Mouse (Mus musculus): ENCODE data around the gene Zfp507.

Zfp507 gene

DNA sequence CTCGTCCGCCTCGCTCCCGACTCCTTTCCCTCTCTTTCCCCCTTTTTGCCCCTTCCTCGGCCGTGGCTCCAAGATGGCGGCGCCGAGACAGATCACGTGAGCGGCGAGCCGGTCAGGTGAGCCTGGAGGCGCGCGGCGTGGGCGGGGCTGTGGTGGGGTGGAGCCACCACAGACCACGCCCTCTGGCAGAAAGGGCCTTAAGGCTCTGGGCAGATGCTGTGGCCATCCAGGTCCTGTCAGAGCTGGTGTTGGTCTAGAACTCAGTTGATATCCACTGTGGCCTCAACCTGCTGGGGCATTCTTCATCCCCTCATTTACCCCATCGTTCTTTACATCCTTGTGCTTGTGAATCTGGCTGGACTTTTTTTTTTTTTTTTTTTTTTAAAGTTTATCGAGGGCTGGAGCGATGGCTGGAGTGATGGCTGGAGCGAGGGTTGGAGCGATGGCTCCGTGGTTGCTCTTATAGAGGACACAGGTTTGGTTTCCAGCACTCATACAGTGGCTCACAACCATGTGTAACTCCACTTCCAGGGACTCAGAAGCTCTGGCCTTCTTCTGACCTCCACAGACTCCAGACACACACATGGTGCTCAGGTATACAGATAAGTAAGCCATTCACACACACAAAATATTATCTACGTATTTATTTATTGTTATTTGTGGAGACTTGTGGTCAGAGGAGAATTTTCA, at the start of gene Zfp507:
Gene Zfp507, minus strand, starts transcription at position 98 of the 690 bp plus-strand sequence.
- DNase-seq: peak; percentile 90 to 96

- DNase-seq: no peak
These were observed 47.6 kb upstream of the Zfp507 start for GRCm38 (mm10) chr7:35850426-35850825.

GRCm38 (mm10) chr7:35848526-35848925, 45.7 kb upstream of the Zfp507 start:
- DNase-seq: no peak

DNA sequence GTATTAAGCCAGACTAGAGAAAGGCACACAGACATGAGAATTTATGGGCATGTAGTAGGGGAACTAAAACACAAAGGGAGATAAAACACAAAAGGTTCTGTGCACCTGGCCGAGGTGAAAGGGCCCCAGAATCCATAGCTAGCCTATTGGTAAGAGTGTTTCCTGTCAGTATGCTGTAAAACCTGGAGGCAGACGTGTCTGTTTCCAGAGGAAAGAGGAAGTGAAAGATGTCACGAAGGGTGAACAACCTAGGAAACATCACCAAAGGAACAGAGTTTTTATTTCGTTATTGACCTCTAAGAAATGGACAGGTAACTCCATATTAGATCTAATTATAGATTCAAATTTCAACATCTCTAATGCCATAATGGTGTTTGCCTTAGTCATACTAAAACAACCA, 37.7 kb upstream of the Zfp507 start:
- no peak for DNase-seq

DNA sequence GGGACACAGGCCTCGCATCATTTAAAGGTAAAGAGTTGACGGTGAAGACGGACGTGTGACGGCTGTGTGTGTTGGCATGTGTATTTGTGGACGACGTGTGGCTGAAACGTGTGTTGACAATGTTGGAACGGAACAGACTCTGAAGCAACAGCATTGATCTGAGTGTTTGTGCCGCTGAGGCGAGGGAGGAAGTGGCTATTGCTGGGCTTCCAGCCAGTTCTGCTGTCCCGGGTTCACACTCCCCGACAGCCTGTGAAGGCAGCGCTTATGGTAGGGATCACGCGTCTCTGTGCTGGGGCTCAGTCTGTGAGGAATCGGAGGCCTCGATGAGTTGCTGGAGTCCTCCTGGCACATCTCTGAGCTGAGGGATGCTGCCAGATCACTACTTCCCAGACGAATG, 34.0 kb upstream of the Zfp507 start:
- no peak for DNase-seq

DNA sequence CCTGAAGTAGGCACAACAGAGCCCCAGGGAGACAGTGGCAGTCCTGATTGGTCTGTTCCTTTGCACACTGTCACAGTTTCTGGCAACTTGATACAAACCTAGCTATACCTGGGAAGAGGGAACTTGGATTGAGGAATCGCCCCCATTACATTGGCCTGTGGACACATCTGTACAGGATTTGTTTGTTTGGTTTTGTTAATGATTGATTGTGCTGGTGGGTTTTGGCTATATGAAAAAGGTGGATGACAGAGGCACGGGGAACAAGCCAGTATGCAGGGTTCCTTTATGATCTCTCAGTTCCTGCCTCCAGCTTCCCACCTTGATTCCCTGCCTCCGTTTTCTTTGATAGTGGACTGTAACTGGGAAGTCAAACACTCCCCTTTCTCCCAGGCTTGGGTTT, 33.6 kb upstream of the Zfp507 start:
- DNase-seq: no peak

- no peak for DNase-seq
These were observed 27.3 kb upstream of the Zfp507 start for GRCm38 (mm10) chr7:35830119-35830518.

DNA sequence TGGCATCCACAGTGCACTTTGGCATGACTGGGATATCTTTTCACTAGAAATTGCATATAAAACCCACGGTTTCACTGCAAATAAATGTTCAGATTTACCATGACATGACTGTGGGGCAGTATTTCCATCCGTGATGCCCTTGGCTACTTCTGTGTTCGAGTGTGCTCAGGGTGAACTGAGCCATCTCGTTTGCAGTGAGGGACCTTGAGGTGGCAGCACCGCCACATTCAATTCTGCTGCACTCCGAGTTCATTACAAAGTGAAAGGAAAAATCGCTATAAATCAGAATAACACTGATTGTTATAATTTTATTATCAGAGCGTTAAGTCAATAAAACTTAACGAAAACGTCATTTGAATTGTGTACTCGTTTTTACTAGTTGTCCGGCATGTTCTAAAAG, 21.1 kb upstream of the Zfp507 start:
- no peak for DNase-seq

DNA sequence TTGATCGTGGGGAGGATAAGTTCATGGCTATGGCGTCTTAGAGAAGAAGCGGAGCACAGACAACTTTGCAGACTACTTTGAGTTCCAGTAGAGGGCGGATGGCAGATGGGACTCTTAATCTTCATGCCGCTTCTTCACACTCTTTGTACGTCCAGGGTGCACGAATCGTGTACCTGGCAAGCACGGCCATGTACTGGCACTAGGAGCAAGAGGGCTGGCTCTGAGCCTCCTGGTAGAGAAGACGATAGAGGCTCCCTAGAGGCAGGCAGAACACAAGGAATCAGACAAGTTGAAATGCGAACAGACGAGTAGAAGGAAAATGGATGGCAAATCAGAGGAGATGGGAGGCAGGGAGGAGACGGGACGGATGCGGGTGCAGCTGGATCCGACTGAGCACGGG, 19.5 kb upstream of the Zfp507 start:
- no peak for DNase-seq

DNA sequence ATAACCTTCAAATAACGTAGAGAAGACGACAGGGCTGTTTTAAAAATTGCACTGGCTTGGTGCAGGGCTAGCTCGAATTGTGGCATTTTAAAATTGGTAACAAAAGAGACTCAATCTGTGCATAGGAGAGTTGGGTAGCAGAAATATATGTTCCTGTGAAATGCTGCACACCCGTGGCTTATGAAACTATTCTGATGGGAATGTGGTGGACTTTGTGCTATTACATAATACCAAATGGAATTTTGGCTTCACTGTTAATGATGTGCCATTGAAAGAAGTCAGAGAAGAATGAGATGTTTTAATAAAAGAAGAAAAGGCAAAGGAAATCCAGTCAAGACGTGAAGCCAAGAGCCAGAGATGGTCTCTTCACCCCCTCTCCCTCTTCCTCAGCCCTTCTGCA, 18.6 kb upstream of the Zfp507 start:
- DNase-seq: no peak

GRCm38 (mm10) chr7:35819486-35819885, 16.7 kb upstream of the Zfp507 start:
- no peak for DNase-seq

DNA sequence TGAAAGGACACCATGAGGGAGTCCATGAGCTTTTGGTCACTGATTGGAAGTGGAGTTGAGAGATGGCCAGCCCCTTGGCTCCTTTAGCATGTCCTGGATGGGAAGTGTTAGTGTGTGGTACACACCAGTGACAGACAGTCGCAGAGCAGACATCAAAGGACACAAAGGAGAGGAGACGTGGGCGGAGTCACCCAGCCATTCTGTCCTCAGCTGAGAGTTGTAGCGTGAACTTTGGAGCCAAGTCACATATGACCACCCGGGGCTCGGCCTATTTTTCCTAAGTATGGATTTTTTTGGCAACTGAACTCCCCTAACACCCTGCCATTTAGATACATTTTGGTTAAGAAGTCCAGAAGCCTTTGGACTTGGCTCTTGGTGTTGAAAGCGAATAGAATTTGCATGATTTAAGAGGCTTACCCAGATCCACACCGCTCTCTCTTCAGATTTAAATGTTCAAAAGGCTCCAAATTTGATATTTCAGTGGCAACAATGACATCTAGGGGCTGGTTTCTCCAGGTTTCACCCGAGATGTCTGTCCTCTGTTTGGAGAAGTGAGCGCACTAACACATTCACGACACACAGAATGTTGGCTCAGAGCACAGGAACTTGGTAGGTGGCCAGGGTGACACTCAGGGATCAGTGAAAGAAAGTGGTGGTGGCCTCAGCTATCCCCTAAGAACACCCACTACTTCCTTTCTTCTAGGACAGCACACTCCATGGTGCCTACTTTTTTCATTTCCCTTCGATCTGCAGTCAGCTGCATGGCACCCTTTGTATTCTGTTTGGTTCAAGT, 12.2 kb upstream of the Zfp507 start:
- no peak for DNase-seq

- no peak for DNase-seq
These were observed 10.5 kb upstream of the Zfp507 start for GRCm38 (mm10) chr7:35813306-35813705.

DNA sequence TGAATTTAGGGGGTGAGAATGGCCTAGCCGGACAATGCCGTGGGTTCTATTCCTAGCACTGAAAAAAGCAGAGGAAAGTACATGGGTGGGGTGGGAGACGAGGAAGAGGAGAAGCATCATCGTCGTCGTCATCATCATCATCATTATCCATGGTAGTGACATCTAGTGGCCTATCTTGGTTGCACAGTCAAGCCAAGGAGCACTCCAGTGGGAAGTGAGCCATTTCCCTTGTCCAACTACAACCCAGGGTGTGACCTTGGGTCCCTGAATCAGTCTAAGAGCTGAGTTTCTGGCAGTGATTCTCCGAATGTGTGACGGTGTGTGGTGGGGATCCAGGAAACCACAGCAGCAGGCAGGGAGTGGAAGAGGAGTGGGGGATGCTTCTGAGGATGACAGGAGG, 7.9 kb upstream of the Zfp507 start:
- DNase-seq: no peak

DNA sequence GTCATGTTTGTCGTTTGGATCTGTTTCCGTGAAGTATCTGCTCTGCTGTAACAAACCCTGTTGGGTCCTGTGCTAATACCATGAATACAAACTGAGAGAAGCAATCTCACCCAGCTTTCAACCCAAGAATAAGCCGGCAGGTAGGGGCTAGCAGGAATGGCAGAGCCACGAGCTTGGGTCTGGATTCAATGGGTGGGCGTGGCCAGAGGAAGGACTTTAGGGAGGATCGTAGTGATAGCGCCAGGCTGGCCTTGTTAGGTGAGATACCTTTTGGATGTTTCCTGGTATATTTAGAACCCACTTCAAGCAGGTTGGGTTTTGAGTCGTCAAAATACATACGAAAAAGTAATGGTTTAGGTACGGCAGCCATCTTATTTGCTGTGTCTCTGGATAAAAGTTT, 1.4 kb upstream of the Zfp507 start:
- no peak for DNase-seq

- DNase-seq: no peak
These were observed 450 bp downstream of the Zfp507 start for GRCm38 (mm10) chr7:35802201-35802905.

GRCm38 (mm10) chr7:35796123-35796522, 6.7 kb downstream of the Zfp507 start:
- DNase-seq: no peak

- DNase-seq: no peak
These were observed 8.6 kb downstream of the Zfp507 start for GRCm38 (mm10) chr7:35794145-35794664.

DNA sequence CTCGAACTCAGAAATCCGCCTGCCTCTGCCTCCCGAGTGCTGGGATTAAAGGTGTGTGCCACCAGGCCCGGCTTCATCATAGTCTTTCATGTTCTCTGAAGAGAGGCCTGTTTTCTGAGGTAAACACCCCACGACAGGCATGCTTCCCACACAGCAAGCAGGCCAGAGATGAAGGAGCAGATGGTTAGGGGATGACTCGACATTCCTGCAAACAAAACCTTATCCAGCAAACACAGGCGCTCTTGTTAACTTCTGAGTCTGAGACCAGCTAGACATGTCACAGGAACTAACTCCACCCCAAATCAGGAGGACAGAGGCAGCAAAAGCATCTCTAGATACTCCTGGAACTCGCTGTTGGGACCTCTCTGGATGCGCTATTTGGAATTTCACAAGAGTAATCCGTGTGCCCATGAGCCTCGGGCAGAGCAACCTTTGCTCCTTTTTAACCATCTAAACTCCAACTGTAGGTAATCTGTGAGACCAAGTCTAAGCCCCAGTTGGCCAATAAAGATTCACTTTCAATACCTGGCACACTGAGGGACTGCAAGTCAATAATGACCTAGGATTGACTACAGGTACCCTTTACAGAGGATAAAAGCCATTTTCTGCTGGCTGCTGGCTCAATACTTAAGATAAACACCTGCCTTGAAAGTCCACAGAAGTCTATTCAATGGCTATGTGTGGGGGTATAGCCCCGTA, 10.5 kb downstream of the Zfp507 start:
- DNase-seq: no peak

DNA sequence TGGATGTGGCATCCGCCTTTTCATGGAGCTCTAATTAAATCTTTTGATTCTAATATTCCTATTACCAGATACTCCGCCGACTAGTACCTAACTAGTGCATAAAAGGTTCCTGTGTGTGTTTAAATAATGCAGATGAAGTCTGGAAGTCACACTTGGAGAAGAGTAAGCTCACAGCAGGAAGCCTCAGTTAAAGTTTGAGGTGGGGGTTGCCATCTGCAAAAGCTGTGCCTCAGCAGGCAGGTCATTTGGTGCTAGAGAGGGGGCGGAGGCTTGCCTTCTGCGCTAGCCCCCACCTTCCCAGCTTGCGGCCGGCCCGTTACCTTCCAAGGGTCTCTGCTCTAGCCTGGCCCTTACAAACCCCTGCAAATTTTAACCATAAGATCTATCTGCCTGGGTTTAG, 11.9 kb downstream of the Zfp507 start:
- no peak for DNase-seq

DNA sequence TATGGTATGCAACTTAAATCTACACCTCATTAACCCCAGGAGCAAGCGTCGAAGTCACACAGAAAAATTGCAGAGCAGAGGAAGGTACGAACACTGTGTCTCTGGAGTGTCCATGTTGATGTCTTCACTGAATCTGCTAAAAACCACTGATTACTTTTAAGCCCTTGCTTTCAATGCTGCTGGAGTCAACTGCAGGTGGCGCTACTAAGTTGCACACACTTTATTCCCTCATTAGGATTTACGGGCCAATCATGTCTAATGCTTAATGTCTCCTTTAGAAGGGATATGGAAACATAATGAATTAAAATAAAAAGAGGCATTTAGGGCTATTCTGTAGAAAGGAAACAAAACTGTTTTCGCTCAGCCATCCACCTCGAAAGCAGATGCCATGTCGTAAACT, 12.6 kb downstream of the Zfp507 start:
- peak in 1 of 2 experiments; percentile 32 for DNase-seq

- no peak for DNase-seq
These were observed 17.2 kb downstream of the Zfp507 start for GRCm38 (mm10) chr7:35785579-35785978.

DNA sequence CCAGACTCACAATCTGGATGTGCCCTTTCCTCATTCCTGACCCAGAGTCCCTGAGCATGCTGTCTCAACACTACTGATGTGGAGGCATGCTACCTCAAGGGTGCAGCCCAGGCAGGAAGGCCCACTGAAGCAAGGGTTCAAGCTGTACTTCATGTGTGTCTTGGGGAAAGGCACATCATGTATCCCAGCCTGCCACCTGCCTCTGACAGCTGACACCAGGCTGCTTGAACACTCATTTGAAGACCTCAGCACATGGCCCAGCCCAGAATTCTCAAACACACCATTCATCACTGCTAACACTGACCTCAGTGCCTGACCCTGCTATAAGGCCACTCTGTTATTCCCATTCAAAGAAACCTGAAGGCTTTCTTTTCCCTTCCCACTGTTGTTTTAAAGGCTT, 20.6 kb downstream of the Zfp507 start:
- DNase-seq: no peak
